Mouse (Mus musculus) bone marrow, adult 2 months (tissue): ENCODE measurements around the gene Spdef.

Source experiments
- CTCF ChIP-seq: fragments of 200-500 bp; IDR thresholded peaks from 2 replicates; pipeline ENCODE4 v1.5.1; 2011; ENCODE audit warnings: low read length, control low read depth; ENCODE audit not compliant: control insufficient read depth, insufficient read depth
- POLR2A ChIP-seq: fragments of 200-500 bp; IDR thresholded peaks from 2 replicates; pipeline ENCODE4 v1.6.1; 2011; ENCODE audit warnings: low read depth, mild to moderate bottlenecking, control low read depth, low read length, borderline replicate concordance; ENCODE audit not compliant: control insufficient read depth

DNA sequence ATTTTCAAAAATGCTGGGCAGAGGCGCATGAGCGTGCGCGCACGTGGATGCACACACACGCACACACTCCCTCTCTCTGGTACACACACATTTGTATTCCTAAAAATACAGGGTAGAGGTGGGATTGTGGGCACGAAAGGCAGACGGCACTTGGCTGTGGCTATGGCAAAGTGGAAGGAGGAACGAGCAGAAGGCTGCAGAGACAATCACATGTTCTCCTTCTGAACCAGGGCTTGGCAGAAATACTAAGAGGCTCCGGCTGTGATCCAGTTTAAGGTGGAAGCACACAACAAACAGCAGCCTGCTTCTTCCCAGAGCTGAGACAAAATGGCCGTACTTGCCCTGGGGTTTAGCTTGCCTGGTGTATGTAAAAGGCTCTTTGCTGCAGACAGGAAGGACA, 34.1 kb upstream of the Spdef start:
- TF ChIP-seq POLR2A = no peak
- TF ChIP-seq CTCF = no peak
